Mouse (Mus musculus) MEL-GATA-1-ER (cell line): ENCODE results near the gene Lsm10.

Experiments
- DNase-seq: peaks from one replicate; pipeline ENCODE4 v3.0.0-alpha.2; 2012; ENCODE audit warnings: low read depth; ENCODE audit errors: extremely low read depth

The Lsm10 gene

GRCm38 (mm10) chr4:126096464-126097111, at the start of gene Lsm10:
TSS of gene Lsm10 (plus strand) at chr4:126096623.
- peak; percentile 96 for DNase-seq

GRCm38 (mm10) chr4:126046851-126047585, 49.4 kb upstream of the Lsm10 start, which contains the start of gene Mrps15:
TSS of gene Mrps15 (plus strand) at chr4:126046925.
- peak; percentile 83 for DNase-seq

GRCm38 (mm10) chr4:126051617-126052016, 44.8 kb upstream of the Lsm10 start:
- peak; percentile 36 for DNase-seq

- DNase-seq: peak; percentile 26
These were observed 39.0 kb upstream of the Lsm10 start for GRCm38 (mm10) chr4:126057207-126058133.

DNA sequence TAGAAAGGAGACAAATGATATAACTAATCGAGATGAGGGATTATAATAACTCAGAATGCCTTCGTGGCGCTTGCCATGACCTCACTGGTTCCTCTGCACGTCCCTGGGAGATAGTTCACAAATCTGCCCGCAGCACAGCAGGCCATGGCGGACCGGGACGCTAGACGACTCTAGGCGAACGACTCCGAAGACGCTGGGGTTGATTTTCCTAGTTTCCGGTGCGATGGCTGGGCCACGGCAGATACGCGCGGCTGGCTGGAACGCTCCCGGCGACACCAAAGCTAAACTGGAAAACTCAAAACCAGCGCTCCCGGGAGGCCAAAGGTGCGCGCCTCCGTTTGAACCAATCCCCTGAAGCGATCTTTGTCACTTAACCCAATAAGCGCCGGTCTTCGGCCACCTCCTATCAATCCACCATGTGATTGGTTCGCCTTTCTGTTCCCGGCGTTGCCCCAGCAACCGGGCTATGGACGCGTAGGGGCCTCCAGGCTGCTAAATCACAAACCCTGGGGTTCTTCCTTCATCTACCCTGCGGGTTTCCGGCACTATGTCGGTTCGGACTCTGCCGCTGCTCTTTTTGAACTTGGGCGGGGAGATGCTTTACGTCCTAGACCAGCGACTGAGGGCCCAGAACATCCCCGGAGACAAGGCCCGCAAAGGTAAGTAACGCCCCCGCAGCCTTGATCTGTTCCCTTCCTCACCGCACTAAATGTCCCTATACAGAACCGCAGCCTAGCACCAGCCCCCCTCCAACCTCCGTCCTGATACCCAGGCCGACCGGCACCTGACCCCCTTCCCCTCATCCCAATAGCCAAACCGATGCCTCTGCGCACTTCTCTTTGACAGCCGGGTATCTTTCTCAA, 38.1 kb upstream of the Lsm10 start, which contains the start of gene Oscp1:
Gene Oscp1 (plus strand): TSS at position 432 of the 863 bp plus-strand sequence.
- DNase-seq: peak; percentile 84

DNA sequence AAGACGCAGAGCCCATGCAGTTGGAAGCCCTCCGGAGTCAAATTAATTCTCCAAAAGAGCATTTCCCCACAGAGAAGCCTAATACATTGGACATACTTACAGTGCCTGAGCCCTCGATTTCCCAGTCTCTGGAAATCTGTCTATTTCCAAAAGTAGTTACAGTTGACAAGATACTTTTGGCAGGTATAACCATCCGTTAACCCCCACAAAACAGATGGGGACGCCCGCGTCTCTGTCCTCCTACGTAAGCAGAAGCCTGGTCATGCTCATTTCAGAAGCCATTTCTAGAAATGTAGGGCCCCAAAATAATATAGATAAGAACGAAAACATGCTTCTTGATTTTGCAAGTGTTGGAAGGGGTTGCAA, 37.4 kb upstream of the Lsm10 start:
- DNase-seq: no peak

GRCm38 (mm10) chr4:126062856-126063255, 33.6 kb upstream of the Lsm10 start:
- peak; percentile 31 for DNase-seq

GRCm38 (mm10) chr4:126065241-126065640, 31.2 kb upstream of the Lsm10 start:
- DNase-seq: no peak

DNA sequence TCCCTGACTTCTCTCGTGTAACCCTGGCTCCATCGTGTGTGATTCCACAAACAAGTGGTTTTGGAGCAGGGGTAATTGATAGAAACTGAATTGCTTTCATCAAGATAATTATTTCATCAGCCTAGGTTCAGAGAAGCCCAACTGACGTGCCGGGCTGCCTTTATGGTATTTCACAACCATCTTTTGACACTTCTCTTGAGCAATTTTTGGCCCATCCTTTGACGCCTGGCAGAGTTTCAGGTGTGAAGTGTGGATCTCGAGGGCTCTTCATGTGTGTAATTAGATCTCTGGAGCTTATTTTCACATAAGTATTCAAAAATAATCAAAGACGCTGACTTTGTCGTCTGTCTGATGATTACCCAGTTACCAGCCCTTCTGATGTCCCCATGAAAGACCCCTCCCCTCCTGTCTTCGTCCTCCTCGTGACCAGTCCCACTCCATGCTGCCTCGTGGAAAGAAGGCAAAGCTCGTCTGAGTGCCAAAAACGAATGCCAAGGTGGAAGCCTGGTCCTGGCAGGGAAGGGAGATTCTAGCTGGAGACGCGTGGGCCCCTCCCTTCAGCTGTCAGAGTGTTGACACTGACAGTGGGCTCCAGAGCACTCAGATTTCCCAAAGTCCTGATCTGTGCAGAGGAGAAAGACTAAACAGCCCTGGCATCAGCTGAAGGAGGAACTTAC, 28.9 kb upstream of the Lsm10 start:
- DNase-seq: no peak

- DNase-seq: peak; percentile 34
These were observed 27.6 kb upstream of the Lsm10 start for GRCm38 (mm10) chr4:126068842-126069241.

DNA sequence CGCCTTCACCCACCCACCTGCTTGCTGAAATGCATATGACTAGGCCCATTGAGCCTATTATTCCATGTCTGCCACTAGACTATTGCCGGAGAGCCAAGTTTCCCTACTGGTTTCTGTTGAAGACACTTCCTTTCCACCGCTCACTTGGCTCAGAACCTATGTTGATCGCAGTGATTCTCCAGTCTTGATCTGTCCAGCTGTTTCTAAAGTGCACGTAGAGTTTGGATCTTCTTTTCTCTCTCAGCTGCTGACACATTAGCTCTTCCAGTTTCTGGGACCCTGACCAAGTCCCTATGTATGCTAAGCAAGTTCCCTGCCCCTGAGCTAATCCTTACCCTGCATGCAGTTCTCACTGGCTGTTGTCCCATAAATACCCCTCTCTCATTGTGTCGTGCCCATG, 18.6 kb upstream of the Lsm10 start:
- DNase-seq: no peak

DNA sequence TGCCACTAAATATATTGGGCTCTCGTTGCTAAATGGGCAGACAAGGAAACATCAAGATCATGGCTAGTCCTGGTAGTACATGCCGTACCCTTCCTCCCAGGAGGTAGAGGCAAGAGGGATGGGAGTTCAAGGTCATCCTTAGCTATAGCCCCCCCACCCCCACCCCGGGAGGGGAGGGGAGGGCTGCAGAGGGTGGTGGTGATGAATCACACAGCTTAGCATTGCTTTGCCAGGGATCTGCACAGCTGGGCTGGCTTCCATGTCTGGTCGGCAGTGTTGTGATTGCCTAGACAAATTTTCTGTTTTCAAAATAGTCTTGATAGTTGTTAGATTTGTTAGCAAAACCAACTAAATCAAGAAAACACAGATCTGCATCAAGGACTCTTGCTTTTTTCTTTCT, 17.2 kb upstream of the Lsm10 start:
- DNase-seq: no peak

GRCm38 (mm10) chr4:126081601-126082000, 14.8 kb upstream of the Lsm10 start:
- no peak for DNase-seq

DNA sequence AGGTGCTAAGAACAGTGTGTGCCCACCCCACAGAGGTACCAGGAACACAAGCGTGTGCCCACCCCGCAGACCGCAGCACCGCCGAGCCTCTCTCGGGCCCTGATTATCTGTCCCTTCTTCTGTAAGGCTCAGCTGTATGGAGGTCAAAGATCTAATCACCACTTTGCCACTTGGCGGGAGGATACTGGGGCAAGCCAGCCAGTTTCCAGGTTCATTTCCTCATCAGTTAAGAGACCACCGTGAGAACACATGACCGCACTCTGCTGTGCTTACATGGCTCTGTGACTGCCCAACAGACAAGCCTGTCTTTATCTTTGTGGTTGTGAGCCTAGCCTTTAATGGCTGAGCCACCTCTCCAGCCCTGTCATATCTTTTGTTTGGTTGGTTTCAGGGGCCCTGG, 13.4 kb upstream of the Lsm10 start:
- DNase-seq: no peak

- no peak for DNase-seq
These were observed 12.0 kb upstream of the Lsm10 start for GRCm38 (mm10) chr4:126084382-126084781.

- DNase-seq: peak; percentile 79
These were observed 10.3 kb upstream of the Lsm10 start for GRCm38 (mm10) chr4:126085996-126086576.

GRCm38 (mm10) chr4:126090101-126090847, 6.1 kb upstream of the Lsm10 start:
- no peak for DNase-seq

- DNase-seq: no peak
These were observed 5.6 kb upstream of the Lsm10 start for GRCm38 (mm10) chr4:126090848-126091124.

GRCm38 (mm10) chr4:126091873-126092272, 4.5 kb upstream of the Lsm10 start:
- no peak for DNase-seq
